Mouse (Mus musculus) liver, adult 2 months (tissue): ENCODE data around the gene Mettl24.

Source experiments
- CTCF ChIP-seq: fragments of 200-500 bp; IDR thresholded peaks from 2 replicates; pipeline ENCODE4 v1.5.1; 2011; ENCODE audit warnings: low read depth, low read length, control low read depth
- POLR2A ChIP-seq: fragments of 200-500 bp; IDR thresholded peaks from 2 replicates; pipeline ENCODE4 v1.6.1; 2011; ENCODE audit warnings: low read length, control low read depth; ENCODE audit not compliant: insufficient read depth; ENCODE audit errors: extremely low read depth

- TF ChIP-seq POLR2A (no peak), CTCF (no peak)
Observed at GRCm38 (mm10) chr10:40740696-40741095, 57.6 kb downstream of the Mettl24 start.
